Mouse (Mus musculus) heart, adult 18-20 months (tissue): ENCODE results near the gene Tmem140. TPM values are rescaled to one million over a fixed set of nuclear protein-coding genes. Genes with fewer than 3 reads are reported as not detected.

Experiments used
- DNase-seq, 2 experiments: peaks; one replicate each; pipeline ENCODE4 v3.0.0; 2021 to 2022; ENCODE audit warnings: mixed read lengths in 1 of 2
- long read RNA-seq, 2 experiments: library from polyadenylated mRNA; stranded (forward); transcript quantifications; one replicate each; pipeline ENCODE4 v2.0.0; 2021
- total RNA-seq, 2 experiments: library from RNA; stranded (reverse); gene quantifications; 2 replicates each; pipeline ENCODE4 v1.2.3; 2021

Gene Tmem140
- total RNA-seq: 10 to 100 TPM; 26.5 to 32.4 TPM
- long read RNA-seq, experiment 1, transcript Tmem140-201 (2 exons, 2,614 nt): major isoform, 31 of 37 reads
- long read RNA-seq, experiment 1, partial matches to known transcripts: 0 of 37 reads
- long read RNA-seq, experiment 1, other reads (novel, unspliced or antisense): 6 of 37 reads
- long read RNA-seq, experiment 2, transcript Tmem140-201 (2 exons, 2,614 nt): major isoform, 19 of 23 reads
- long read RNA-seq, experiment 2, partial matches to known transcripts: 0 of 23 reads
- long read RNA-seq, experiment 2, other reads (novel, unspliced or antisense): 3 of 23 reads

DNA sequence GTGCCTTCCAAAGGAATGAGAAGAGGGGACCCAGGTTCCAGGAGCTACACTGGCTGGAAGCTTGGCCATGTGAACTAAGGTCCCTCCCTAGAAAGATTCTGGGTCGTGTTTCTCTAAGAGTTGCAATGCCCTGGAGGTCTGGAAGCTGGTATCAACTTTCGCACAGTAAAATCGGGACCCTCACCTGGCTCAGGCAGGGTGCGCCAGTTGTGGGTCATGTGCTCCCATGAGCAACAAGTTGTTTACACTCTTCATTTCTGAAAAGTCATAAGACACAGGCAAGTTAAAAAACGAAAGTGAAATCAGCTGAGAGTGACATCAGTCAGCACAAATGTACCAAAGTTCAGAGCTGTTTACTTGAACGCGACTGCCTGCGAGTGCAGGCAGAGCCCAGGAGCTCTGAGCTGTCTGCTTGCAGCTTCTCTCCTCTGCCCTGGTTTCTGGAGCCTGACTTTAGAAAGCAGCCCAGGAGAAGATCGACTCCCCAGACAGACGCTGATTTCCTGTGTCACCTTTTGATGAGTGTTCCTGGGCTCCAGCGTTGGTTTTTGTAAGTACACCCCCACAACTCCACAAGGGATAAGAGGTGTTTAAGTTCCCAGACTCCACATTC lies at the start of gene Tmem140:
Gene Tmem140 (plus strand): TSS at position 356 of the 613 bp plus-strand sequence.
- peak; percentile 80 to 86 for DNase-seq

DNA sequence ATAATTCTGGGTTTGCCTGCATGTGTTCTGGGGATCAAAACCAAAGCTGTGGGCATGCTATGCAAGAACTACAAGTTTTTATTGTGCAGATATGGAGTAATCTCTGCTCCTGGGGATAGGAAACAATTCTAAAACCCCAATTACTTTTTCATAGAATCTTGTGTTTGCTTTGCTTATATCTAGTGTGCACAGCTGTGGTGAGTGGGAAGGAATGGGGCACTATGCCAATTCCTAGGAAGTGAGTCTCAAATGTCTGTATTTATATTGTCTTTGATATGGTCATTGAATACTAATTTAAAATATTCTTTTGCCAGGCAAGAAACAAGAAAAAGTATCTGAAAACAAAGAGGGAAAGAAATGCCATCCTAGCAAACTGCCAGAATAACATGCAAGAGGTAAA lies 38.5 kb upstream of the Tmem140 start:
- DNase-seq: no peak

DNA sequence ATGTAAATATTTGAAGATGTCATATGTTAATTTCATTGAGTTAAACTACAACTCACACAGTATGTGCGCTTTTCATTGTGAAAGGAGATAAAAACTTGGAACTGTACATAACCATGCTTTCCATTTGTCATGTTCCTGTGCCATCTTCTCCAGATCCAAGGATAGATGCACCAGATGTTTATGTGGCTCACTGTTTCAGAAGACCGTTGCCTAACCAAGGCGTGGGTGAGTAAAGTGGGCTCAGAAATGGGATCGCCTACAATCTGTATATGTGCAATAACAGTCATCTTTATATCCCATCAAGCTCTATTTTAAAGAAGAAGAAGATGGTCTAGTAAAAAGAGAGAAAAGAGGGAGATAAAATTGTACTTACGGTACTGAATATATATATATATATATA lies 30.6 kb upstream of the Tmem140 start:
- no peak for DNase-seq

DNA sequence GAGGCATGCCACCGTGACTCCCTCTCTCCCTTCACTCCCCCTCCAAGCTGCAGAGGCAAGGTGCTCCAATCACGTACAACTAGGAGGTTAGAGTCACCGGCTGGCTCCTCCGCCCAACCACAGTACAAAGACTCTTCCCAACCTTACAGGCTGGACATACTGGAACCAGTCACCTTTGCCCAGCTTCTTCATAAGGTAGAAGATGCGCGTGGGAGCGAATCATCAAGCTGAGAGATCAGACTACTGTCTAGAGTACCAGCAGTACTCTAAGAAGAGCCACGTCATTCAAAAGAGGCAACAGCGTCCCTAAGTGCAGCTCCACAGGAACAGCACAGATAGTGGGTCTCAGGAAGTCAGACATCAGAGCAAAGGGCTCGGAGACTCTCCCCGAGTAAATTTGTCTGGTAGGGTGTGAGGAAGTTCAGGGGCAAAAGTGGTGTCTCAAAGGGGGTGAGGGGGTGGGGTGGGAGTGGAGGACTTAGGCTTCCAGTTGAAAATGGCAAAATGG lies 1.3 kb upstream of the Tmem140 start:
- DNase-seq: peak in 1 of 2 experiments; percentile 37

DNA sequence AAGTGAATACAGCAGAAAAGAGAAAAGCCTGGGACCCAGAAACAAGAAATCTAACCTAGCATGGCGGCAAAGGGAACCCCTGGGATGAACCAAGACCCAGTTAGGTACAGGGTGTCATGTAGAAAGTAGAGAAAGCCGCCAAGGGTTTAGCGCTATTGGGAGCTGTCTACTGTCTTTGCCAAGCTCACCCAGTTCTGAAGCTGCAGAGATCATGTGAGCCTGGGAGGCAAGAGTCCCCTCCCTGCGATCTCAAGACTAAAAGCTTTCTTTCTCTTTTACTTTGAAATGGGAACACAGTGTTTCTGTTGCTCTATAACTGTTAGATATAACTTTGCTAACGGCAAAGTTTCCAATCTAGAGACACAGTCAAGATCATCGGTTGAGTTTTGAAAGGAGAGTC lies 565 bp upstream of the Tmem140 start:
- peak; percentile 76 to 77 for DNase-seq

DNA sequence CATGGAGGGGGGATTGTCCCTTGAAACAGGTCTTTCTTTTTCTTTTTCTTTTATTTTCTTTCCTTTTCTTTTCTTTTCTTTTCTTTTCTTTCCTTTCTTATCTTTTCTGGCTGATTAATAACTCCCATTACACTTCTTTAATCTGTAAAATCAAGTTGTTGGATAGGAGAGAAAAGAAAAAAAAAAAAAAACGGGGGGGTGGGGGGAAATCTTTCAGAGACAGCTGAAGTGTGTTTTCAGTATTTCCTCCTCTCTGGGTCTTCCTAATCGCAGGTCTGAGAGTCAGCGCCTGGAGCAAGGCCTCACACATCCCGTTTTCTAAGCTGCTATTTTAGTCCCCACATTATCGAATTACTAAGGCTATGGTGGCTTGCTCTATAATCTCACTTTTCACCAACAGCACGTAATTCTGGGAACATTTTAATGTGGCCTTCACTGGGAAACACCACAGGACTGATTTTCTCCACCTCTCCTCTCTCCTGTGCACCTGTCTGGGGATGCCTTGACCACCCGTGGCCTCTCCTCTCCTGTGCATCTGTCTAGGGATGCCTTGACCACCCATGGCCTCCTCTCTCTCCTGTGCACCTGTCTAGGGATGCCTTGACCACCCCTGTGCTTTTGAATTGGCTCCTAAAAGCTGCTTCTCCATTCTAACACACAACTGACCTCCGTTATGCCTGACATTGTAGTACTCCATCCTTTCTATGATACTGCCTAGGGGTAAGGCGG lies 1.0 kb downstream of the Tmem140 start:
- DNase-seq: peak in 1 of 2 experiments; percentile 38

DNA sequence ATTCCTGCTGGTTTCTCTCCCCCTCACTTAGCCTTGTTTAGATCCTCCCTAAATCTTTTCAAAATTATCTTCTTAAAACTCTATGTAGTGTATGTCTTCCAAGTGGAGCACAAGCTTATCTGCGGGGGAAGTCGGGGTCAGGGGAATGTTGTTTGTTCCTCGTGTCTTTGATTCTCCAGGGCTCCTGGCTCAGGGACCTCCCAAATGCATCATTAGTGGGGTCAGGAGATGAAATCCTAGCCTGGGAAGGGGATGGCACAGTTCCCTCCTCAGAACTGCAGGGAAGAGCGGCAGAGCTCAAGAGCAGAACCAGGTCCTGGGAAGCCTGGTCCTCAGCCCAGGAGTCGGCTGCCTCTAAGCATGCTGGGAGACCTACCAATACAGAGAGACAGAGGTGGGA lies 2.3 kb downstream of the Tmem140 start:
- peak; percentile 68 to 81 for DNase-seq

DNA sequence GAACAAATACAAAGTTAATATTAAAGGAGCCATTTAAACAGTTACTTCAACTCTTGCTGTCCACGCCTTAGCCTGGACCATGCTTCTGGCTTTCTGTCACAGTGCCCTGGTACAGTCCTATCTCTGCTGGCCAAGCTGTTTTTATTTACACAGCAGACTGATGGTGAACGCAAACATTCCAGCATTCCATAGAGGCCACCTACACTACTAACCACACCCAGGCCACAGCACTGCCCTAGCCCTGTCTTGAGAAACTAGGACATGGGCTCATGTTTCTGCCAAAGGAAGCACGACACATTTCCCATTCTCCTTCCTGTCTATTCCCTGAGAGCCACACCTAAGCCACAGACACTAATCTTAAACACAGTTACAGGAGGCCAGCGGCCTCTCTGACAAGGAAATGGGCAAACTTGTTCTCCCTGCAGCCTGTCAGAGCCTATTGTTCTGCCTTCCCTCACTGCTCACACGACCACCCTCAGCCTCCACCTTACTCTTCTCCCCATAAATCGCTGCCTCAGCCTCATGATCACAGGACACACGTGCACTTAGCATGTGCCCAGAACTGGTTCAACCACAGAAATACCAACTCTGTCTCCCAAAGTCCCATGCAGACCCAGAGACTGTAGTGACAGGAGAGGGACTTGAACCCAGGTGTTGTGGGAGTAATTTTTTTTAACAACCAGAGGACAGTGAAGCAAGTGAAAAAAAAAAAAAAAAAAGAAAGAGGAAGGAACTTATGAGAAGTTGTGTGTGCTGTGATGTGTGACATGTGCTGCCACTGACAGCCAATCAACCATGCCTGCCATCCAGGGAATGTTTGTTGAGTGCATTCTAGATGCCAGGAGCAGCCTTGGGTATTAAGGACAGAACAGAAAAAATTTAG lies 3.0 kb downstream of the Tmem140 start:
- DNase-seq: peak; percentile 63 to 88

DNA sequence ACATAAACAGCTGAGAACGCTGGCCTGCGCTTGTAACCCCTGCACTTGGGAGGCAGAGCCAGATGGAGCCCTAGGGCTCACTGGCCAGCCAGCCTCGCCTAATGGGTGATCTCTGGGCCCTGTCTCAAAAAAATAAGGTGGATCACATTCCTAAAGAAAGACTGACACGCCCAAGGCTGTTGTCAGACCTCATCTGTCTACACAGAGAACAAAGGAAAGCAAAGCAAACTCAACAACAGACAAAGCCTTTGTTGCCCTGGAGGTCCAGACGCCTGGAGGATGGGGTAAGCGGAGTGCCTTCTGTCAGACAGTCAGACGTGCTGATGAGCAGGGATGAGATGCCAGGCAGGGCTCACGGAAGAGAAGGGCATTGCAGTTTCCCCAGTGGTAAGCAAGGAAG lies 3.8 kb downstream of the Tmem140 start:
- peak in 1 of 2 experiments; percentile 30 for DNase-seq

DNA sequence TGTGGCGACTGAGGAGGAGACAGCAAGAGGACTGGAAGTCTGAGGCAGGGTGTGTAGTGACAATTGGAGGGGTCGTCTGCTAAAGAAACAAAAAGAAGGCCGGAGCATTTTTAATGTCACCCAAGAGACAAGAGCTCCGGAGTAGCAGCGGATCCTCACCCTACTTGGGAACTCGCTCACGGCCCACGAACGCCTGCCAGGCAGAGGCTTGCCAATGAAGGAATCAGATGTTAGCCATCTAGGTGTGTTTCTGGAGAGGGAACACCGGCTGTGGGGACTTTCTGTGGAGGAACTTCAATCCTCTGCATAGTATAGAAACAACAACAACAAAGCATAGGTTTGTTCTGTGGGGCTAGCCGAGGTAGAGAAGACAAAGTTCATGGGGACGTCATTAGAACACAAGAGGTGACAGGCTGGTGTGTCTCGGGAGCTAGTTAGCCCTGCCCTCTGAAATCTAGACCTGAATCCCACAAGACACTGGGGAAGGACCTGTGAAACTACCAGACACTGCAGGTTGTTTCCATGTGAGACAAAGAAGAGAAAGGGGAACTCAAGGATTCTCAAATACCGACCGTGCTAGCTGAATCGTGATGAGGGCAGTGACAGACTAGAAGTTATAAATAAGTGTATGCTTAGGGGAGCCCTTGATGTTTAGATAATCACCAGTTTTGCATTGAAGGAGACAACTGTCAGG lies 4.5 kb downstream of the Tmem140 start:
- peak in 1 of 2 experiments; percentile 29 for DNase-seq

DNA sequence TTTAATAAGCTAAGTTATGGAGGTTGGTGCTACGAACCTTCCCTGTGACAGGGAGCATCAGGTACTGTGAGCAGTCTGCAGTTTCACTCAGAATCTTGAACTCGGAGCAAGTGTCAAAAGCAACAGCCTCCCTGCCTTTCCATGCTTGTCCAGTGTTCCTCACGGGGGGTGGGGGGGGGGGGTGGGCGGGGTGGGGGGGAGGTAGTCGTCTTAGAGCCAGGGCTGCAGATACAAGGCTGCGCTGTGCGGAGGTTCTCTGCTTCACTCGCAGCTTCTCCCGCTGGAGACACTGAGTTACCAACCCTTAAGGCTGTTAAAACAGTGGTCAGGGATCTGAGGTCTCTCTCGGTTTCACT lies 5.0 kb downstream of the Tmem140 start:
- no peak for DNase-seq

DNA sequence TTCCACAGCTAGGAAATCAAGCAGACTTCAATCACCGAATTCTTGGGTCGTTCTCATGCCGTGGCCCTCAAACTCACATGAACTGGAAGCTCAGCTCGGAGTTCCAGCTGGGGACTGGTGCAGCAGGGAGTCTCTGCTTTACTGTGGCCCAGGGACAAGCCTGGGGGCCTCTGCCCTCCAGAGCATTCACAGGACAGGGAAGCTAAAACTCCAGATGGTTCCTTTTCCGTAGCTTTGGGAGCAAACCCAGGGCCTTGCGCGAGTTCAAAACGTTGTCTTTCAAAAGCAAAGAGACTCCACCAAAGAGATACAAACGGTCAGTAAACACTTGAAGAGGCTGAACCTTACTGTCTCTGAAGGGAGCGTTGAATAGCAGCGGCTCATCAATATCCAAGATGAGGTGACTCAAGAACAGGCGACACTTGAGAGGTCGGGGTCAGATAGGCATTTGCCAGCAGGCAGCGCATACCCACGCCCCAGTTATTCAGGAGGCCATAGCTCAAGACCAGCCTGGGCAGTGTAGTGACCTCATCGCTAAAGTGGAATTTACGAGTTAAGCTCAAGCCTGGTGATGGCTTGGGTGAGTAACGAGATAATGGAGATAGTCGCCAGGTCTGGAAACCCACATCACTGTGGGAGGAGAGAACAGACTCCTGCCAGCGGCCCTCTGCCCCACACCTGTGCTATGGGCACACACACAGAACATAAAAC lies 5.7 kb downstream of the Tmem140 start:
- DNase-seq: peak; percentile 52 to 54

DNA sequence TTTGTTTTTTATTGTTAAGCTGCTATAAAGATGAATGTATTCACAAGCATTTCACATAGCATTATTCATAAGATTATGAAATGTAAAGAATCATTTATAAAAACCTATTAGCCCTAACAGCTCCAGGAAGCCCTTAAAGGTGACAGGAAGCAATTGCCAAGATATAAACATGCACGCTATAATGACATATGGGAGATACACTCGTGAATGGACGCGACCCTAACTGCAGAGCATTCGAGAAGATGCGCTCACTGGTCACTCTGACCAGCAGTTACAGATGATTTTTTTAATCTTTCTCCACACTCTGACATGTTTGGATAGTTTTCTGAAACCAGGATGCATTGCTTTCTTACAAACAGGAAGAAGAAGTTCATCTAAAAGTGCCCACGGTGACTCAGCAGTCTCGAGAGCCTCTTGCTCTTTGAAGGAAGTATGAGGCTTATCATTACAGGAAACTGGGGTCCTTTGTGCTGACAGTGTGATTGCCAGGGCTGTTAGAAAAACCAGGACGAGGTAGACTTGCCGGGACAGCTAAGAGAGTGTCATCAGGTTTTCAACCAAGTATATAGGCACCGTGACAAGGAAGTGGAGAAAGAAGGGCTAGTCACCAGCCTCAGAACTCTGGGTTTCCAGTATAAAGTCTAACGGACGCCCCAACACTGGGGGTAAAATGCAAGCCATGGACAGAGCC lies 6.4 kb downstream of the Tmem140 start:
- DNase-seq: peak; percentile 57 to 62

DNA sequence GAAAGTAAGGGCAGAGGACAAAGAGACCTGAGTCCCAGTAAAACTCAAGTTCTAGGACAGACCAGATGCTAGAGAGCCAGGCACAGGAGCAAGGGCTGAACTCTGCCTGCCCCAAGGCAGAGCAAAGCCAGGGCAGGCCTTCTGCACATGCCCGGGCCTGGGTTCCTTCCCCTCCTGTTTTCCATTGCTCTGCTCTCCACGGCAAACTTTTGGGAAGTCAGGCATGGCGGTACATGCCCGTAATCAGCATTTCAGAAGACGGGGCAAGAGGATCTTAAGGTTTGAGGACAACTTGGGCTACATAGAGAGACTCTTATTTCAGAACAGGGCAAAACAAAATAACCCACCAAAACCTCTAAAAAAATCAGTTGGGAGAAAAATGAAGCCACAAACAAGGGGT lies 7.2 kb downstream of the Tmem140 start:
- DNase-seq: no peak

DNA sequence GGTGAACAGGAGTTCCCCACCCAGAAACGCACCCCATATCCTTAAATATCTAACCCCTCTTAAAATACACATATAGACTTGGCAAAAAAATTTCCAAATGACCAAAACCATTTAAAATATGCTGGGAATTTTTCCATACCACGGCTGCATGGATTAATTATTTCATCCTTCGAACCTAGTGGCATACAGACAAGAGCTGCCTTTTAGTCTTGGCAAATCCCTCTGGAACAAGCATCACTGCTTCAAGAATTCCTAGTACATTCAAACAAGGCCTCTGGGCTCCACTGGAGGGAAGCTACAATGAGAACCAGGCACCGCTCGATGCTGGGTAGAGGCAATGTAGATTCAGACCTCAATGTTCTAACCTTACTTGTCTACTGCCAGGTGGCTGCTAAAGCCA lies 7.8 kb downstream of the Tmem140 start:
- DNase-seq: no peak

DNA sequence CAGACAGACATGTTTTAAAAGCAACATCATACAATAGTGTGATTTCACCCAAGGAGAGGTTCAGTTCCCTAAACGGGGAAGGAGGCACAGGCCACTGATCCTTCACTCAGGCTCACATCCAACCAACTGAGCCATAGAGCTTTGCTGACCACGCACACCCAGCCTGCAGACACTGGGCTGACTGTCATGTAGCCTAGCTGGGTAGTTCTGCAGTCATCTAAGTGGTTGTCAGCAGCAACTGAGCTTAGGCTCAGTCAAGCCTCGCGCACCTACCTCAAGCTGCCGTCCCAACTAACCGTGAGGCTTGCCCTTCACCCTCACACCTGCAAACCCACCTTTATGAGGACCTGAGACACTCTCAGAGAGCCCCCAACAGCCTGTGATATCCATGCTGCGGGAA lies 9.0 kb downstream of the Tmem140 start:
- peak in 1 of 2 experiments; percentile 47 for DNase-seq

DNA sequence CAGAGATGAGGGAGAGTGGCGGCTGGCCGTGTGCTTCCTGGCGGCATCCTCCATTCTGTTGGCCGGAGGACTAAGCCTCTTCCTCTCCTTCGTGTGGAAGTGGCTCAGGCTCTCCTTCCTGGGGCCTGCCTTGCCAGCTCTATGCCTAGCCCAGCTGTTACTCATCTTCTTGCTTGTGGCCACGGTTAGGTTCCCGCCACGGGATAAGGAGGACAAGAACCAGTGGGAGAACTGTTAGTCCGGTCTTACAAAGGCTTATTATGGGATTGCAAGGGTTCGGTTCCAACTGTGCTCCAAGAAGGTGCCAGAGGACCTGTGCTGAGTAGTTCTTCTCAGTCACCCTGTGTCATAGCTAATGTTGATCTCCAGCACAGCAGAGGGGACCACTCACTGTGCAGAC lies 9.9 kb downstream of the Tmem140 start:
- DNase-seq: peak; percentile 29 to 35

DNA sequence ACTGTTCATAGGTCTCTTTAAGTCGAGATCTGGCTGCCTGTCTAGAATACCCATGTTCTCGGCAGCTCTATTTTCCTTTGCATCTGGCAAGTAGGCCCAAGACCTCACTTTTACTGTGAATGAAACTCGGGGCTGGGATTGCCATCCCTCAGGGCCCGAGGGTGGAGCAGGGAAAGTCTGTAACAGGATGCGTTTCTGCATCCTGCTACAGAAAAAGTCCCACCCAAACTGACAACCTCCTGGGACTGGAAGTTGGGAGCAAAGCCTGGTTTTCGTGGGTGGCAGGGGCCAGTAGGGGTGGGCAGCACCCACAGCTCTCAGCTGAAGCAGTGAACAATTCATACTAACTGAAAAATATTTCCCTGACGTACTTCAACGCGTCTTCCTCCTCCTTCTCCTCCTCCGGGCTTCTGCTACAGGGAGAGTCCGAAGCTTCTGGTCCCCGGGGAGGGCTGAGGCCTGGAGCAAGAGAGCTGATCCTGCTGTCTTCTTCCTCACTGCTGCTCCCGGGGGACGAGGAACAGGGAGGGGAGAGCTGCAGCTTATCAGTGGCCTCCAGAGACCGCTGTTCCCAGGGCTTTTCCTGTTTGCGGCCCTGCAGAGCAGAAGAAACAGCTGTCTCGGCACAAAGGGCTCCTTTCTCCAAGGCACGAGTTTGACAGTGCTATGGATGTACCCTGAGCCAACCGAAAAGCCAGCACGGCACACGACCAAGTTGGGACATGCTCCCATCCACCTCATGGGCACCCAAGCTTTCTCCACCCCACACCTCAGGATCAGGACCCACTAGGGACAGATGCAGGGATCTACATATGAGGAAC lies 11.4 kb downstream of the Tmem140 start:
- peak; percentile 87 to 95 for DNase-seq

DNA sequence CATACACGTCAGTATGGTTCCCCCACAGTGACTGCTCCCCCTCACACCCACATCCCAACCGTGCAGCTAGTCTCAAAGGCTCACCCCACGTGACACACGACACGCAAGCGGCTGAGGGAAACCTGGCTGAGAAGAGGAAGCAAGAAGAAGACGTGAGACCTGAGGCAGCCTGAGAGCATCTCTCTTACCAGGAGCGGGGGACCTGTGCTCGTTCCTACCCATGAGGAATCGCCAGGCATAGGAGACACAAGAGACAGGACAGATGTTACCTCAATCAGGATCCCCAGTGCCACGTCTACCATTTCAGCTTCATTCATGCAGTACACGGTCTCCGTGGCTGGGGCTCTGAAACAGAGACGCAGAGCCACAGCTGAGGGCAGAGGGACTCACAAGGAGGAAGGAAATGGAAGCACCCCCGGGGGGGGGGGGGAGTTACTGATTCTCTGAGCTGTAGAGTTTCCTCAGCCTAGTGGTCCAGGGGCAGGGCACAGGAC lies 12.4 kb downstream of the Tmem140 start:
- peak; percentile 72 to 74 for DNase-seq
